ENCODE assay signal across 9 mouse cellular contexts in the genomic region with DNA sequence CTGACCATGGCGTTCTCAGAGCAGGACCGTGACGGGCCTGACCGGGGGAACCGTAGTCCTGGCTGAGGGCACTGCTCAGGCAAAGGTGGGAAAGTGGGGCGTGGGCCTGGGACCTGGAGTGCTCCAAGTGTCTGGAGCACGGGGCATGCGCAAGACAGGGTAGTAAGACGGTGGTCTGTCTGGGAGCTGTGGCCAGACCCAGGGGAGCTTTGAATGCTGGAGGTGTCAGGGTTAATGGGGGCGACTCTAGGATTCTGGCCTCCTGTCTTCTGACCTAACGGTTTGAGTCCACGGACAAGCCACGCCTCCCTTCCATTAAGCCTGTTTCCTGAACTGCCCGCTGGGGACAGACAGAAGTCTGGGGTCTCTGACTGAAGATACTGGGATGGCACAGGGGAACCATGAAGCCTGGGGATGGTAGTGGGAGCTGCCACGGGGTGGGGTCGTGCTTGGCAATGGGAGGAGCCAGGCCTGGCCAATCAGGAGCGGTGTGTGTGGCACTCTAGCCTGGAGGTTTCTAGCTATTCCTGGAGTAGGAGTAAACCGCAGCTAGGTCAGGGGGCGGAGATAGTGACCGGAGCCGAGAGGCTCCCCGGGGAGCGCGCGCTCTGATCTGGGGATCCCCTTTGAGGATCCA. TPM values are rescaled to one million over a fixed set of nuclear protein-coding genes. Genes with fewer than 3 reads are reported as not detected.
DNase-seq lines count a peak whose midpoint lies in the region; ATAC-seq and TF ChIP-seq lines count a peak whose summit lies in the region.
"Had no signal": no experiment of that assay in that cellular context is flagged by ENCODE, and none has a peak within 500 bp of the region (broad histone marks: within the 10 kb centered on the region; RNA-seq: fewer than 3 reads in every experiment).

No protein-coding gene starts in this region.

- TF ChIP-seq POLR2A in liver, adult 2 months (IDR thresholded peaks at IDR 0.05; ENCODE audit: extremely low read depth, insufficient read depth, low read length): 0 out of 2 replicates have a peak, but pooled peaks have one; percentile 15
- TF ChIP-seq POLR2A in testis, adult 2 months (IDR thresholded peaks at IDR 0.05; ENCODE audit: control insufficient read depth, low read depth, low read length): no peak

- H3K4me3 ChIP-seq in forebrain, postnatal 0 days (ENCODE audit: low read depth, low read length): peak overlapping the region; percentile 69
- peak overlapping the region; percentile 59 for H3K4me3 ChIP-seq in hindbrain, embryonic 12.5 days
- peak overlapping the region; percentile 37 for H3K4me3 ChIP-seq in liver, adult 2 months (ENCODE audit: insufficient read depth, low read depth, low read length)
- H3K4me3 ChIP-seq in midbrain, postnatal 0 days (ENCODE audit: low read depth, low read length): peak overlapping the region; percentile 77
- H3K4me3 ChIP-seq in testis, adult 2 months (ENCODE audit: control insufficient read depth, low read depth, low read length): peak overlapping the region; percentile 82

- no peak for TF ChIP-seq CTCF in forebrain, postnatal 0 days (IDR thresholded peaks at IDR 0.05; ENCODE audit: low read depth)
- no peak for TF ChIP-seq CTCF in liver, adult 2 months (IDR thresholded peaks at IDR 0.05; ENCODE audit: low read depth, low read length)
- peak; percentile 9; the same call in 1 of the 2 replicates for TF ChIP-seq CTCF in midbrain, postnatal 0 days (IDR thresholded peaks at IDR 0.05)
- TF ChIP-seq CTCF in testis, adult 2 months (IDR thresholded peaks at IDR 0.05; ENCODE audit: control insufficient read depth, insufficient read depth, insufficient replicate concordance, low read depth, low read length): no peak

- no peaks in the 10 kb centered on the region for H3K36me3 ChIP-seq in forebrain, postnatal 0 days (ENCODE audit: insufficient read depth)
- no peaks in the 10 kb centered on the region for H3K36me3 ChIP-seq in hindbrain, embryonic 12.5 days
- no peaks in the 10 kb centered on the region for H3K36me3 ChIP-seq in liver, adult 2 months (ENCODE audit: control insufficient read depth, insufficient read depth, low read length)
- no peaks in the 10 kb centered on the region; the same call in 1 of the 2 replicates for H3K36me3 ChIP-seq in midbrain, postnatal 0 days (ENCODE audit: insufficient read depth, low read length)
- no peaks in the 10 kb centered on the region for H3K36me3 ChIP-seq in testis, adult 2 months (ENCODE audit: control insufficient read depth, insufficient read depth, low read length)

- H3K4me1 ChIP-seq in forebrain, postnatal 0 days (ENCODE audit: insufficient read depth): peaks cover 12% of the 10 kb centered on the region
- H3K4me1 ChIP-seq in hindbrain, embryonic 12.5 days: peaks cover 29% of the 10 kb centered on the region
- peaks cover 16% of the 10 kb centered on the region for H3K4me1 ChIP-seq in liver, adult 2 months (ENCODE audit: control insufficient read depth, insufficient read depth, low read length)
- peaks cover 13% of the 10 kb centered on the region for H3K4me1 ChIP-seq in midbrain, postnatal 0 days (ENCODE audit: insufficient read depth, low read length)
- H3K4me1 ChIP-seq in testis, adult 2 months (ENCODE audit: control insufficient read depth, insufficient read depth, low read length): peaks cover 39% of the 10 kb centered on the region

- 0 out of 2 replicates have a peak, but pooled peaks have one; percentile 19 for ATAC-seq in forebrain, postnatal 0 days
- ATAC-seq in hindbrain, embryonic 12.5 days (ENCODE audit: low FRiP score): peak; percentile 27; the same call in 1 of the 2 replicates
- ATAC-seq in midbrain, postnatal 0 days (ENCODE audit: low FRiP score): peak; percentile 47; the same call in 1 of the 2 replicates

- WGBS in forebrain, postnatal 0 days: 13% methylated on average over 25 of the region's 25 CpGs
- WGBS in hindbrain, embryonic 12.5 days: 8% methylated on average over 25 of the region's 25 CpGs
- 2% methylated on average over 25 of the region's 25 CpGs for WGBS in liver, adult 2 months
- WGBS in midbrain, postnatal 0 days: 11% methylated on average over 25 of the region's 25 CpGs

- peak; percentile 43 to 47 for DNase-seq in right cerebral cortex, adult 2 months (ENCODE audit: low spot score in 2 of 2)
- no peak for DNase-seq in right cerebral cortex, postnatal 14 days
- DNase-seq in c-Kit-positive CD71-positive TER-119-positive erythroid progenitor cells, embryonic 14.5 days (ENCODE audit: low spot score): peak; percentile 77
- DNase-seq in forebrain, postnatal 0 days: no peak
- DNase-seq in liver, adult 2 months (ENCODE audit: extremely low read depth, low read depth, low spot score): peak; percentile 88
- peak; percentile 54 for DNase-seq in midbrain, postnatal 0 days (ENCODE audit: low spot score)

- no peaks in the 10 kb centered on the region for H3K9me3 ChIP-seq in forebrain, postnatal 0 days (ENCODE audit: low read length)
- H3K9me3 ChIP-seq in hindbrain, embryonic 12.5 days (replicated peaks): no peaks in the 10 kb centered on the region
- no peaks in the 10 kb centered on the region for H3K9me3 ChIP-seq in midbrain, postnatal 0 days (ENCODE audit: low read length)

- H3K4me2 ChIP-seq in forebrain, postnatal 0 days (ENCODE audit: low read depth): peak overlapping the region; percentile 88
- H3K4me2 ChIP-seq in hindbrain, embryonic 12.5 days (replicated peaks): peak overlapping the region; percentile 73
- H3K4me2 ChIP-seq in midbrain, postnatal 0 days (ENCODE audit: low read depth, low read length, poor library complexity, severe bottlenecking): peak overlapping the region; percentile 80

- H3K9ac ChIP-seq in forebrain, postnatal 0 days: no peak overlapping the region
- H3K9ac ChIP-seq in hindbrain, embryonic 12.5 days: 0 out of 2 replicates have a peak overlapping the region, but pooled peaks have one; percentile 19
- peak overlapping the region; percentile 63 for H3K9ac ChIP-seq in liver, adult 2 months (ENCODE audit: low read depth, low read length)
- H3K9ac ChIP-seq in midbrain, postnatal 0 days (replicated peaks; ENCODE audit: low read length, poor library complexity, severe bottlenecking): peak overlapping the region; percentile 36

- no peak overlapping the region for H3K27ac ChIP-seq in forebrain, postnatal 0 days (ENCODE audit: low read depth, low read length)
- H3K27ac ChIP-seq in hindbrain, embryonic 12.5 days: no peak overlapping the region
- H3K27ac ChIP-seq in liver, adult 2 months (replicated peaks; ENCODE audit: insufficient read depth, low read depth, low read length): peak overlapping the region; percentile 88
- H3K27ac ChIP-seq in midbrain, postnatal 0 days (ENCODE audit: low read depth, low read length): no peak overlapping the region
- peak overlapping the region; percentile 90 for H3K27ac ChIP-seq in testis, adult 2 months (ENCODE audit: control insufficient read depth, insufficient read depth, low read depth, low read length)

- H3K79me2 ChIP-seq in liver, adult 2 months (ENCODE audit: control insufficient read depth, insufficient read depth, low read length): no peaks in the 10 kb centered on the region; the same call in 1 of the 2 replicates

- H3K27me3 ChIP-seq in forebrain, postnatal 0 days (ENCODE audit: insufficient read depth, low read length): no peaks in the 10 kb centered on the region
- peaks cover 17% of the 10 kb centered on the region; the same call in 1 of the 2 replicates for H3K27me3 ChIP-seq in hindbrain, embryonic 12.5 days
- no peaks in the 10 kb centered on the region for H3K27me3 ChIP-seq in liver, adult 2 months (ENCODE audit: control insufficient read depth, insufficient read depth, low read length)
- no peaks in the 10 kb centered on the region for H3K27me3 ChIP-seq in midbrain, postnatal 0 days (ENCODE audit: insufficient read depth, low read length)
- H3K27me3 ChIP-seq in testis, adult 2 months (ENCODE audit: control insufficient read depth, insufficient read depth, low read length): peaks cover 2% of the 10 kb centered on the region; the same call in 1 of the 2 replicates

RNA-seq across cellular contexts. Expression of a gene that starts 8.8 kb away (rescaled TPM):
- 65.3 and 72.9 TPM in 2 replicates for total RNA-seq in forebrain, postnatal 0 days (2014; rRNA removed)
- 34.8 and 42.3 TPM in 2 replicates for polyA plus RNA-seq in forebrain, postnatal 0 days (2015; fragmentation: Nextera tagmentation; extraction: Ambion mirVana)
- polyA plus RNA-seq in hindbrain, embryonic 12.5 days (2016; fragmentation: Nextera tagmentation; extraction: Ambion mirVana): 13.5 and 14.3 TPM in 2 replicates
- total RNA-seq in liver, adult 2 months (2014; rRNA removed): 38.0 and 45.6 TPM in 2 replicates
- 90.0 and 134 TPM in 2 replicates for polyA plus RNA-seq in liver, adult 2 months (2012; rRNA removed)
- total RNA-seq in midbrain, postnatal 0 days (2014; rRNA removed): 113 and 166 TPM in 2 replicates
- polyA plus RNA-seq in midbrain, postnatal 0 days (2015; fragmentation: Nextera tagmentation; extraction: Ambion mirVana): 42.1 and 45.2 TPM in 2 replicates
- 17.6 and 24.7 TPM in 2 replicates for polyA plus RNA-seq in testis, adult 2 months (2012; rRNA removed)

RNA-seq across cellular contexts. Expression of a gene that starts 13.3 kb away (rescaled TPM):
- 114 and 123 TPM in 2 replicates for total RNA-seq in forebrain, postnatal 0 days (2014; rRNA removed)
- polyA plus RNA-seq in forebrain, postnatal 0 days (2015; fragmentation: Nextera tagmentation; extraction: Ambion mirVana): 119 and 123 TPM in 2 replicates
- 40.4 and 43.2 TPM in 2 replicates for polyA plus RNA-seq in hindbrain, embryonic 12.5 days (2016; fragmentation: Nextera tagmentation; extraction: Ambion mirVana)
- 0.47 and 1.4 TPM in 2 replicates for total RNA-seq in liver, adult 2 months (2014; rRNA removed)
- polyA plus RNA-seq in liver, adult 2 months (2012; rRNA removed): 0.26 and 0.34 TPM in 2 replicates
- total RNA-seq in midbrain, postnatal 0 days (2014; rRNA removed): 99.6 and 107 TPM in 2 replicates
- polyA plus RNA-seq in midbrain, postnatal 0 days (2015; fragmentation: Nextera tagmentation; extraction: Ambion mirVana): 114 and 133 TPM in 2 replicates
- polyA plus RNA-seq in testis, adult 2 months (2012; rRNA removed): 172 and 177 TPM in 2 replicates

RNA-seq across cellular contexts. Expression of a gene that starts 21.4 kb away (rescaled TPM):
- total RNA-seq in forebrain, postnatal 0 days (2014; rRNA removed): 32.4 and 35.5 TPM in 2 replicates
- 31.3 and 33.2 TPM in 2 replicates for polyA plus RNA-seq in forebrain, postnatal 0 days (2015; fragmentation: Nextera tagmentation; extraction: Ambion mirVana)
- polyA plus RNA-seq in hindbrain, embryonic 12.5 days (2016; fragmentation: Nextera tagmentation; extraction: Ambion mirVana): 21.5 and 22.9 TPM in 2 replicates
- 0.74 and 1.2 TPM in 2 replicates for total RNA-seq in liver, adult 2 months (2014; rRNA removed)
- polyA plus RNA-seq in liver, adult 2 months (2012; rRNA removed): 2.2 and 2.5 TPM in 2 replicates
- total RNA-seq in midbrain, postnatal 0 days (2014; rRNA removed): 50.9 and 51.1 TPM in 2 replicates
- polyA plus RNA-seq in midbrain, postnatal 0 days (2015; fragmentation: Nextera tagmentation; extraction: Ambion mirVana): 38.0 and 38.6 TPM in 2 replicates
- 1.4 and 1.6 TPM in 2 replicates for polyA plus RNA-seq in testis, adult 2 months (2012; rRNA removed)

RNA-seq across cellular contexts. Expression of a gene that starts 32.8 kb away (rescaled TPM):
- total RNA-seq in forebrain, postnatal 0 days (2014; rRNA removed): 0.38 and 1.0 TPM in 2 replicates
- polyA plus RNA-seq in forebrain, postnatal 0 days (2015; fragmentation: Nextera tagmentation; extraction: Ambion mirVana): 0.26 and 0.45 TPM in 2 replicates
- polyA plus RNA-seq in hindbrain, embryonic 12.5 days (2016; fragmentation: Nextera tagmentation; extraction: Ambion mirVana): 0.31 and 0.56 TPM in 2 replicates
- total RNA-seq in liver, adult 2 months (2014; rRNA removed): not detected in 2 replicates
- not detected in 2 replicates for polyA plus RNA-seq in liver, adult 2 months (2012; rRNA removed)
- total RNA-seq in midbrain, postnatal 0 days (2014; rRNA removed): 0.16 and 0.33 TPM in 2 replicates
- polyA plus RNA-seq in midbrain, postnatal 0 days (2015; fragmentation: Nextera tagmentation; extraction: Ambion mirVana): 0.69 and 0.82 TPM in 2 replicates
- 2.2 and 2.3 TPM in 2 replicates for polyA plus RNA-seq in testis, adult 2 months (2012; rRNA removed)
- polyA plus RNA-seq: gonadal fat pad, adult 2 months had no signal

RNA-seq across cellular contexts. Expression of a gene that starts 33.7 kb away (rescaled TPM):
- 6.4 and 11.8 TPM in 2 replicates for total RNA-seq in forebrain, postnatal 0 days (2014; rRNA removed)
- polyA plus RNA-seq in forebrain, postnatal 0 days (2015; fragmentation: Nextera tagmentation; extraction: Ambion mirVana): 5.6 and 8.2 TPM in 2 replicates
- polyA plus RNA-seq in hindbrain, embryonic 12.5 days (2016; fragmentation: Nextera tagmentation; extraction: Ambion mirVana): 4.2 and 5.0 TPM in 2 replicates
- total RNA-seq in liver, adult 2 months (2014; rRNA removed): not detected in 2 replicates
- polyA plus RNA-seq in liver, adult 2 months (2012; rRNA removed): not detected in 2 replicates
- total RNA-seq in midbrain, postnatal 0 days (2014; rRNA removed): 19.3 and 20.0 TPM in 2 replicates
- polyA plus RNA-seq in midbrain, postnatal 0 days (2015; fragmentation: Nextera tagmentation; extraction: Ambion mirVana): 16.5 and 26.5 TPM in 2 replicates
- polyA plus RNA-seq in testis, adult 2 months (2012; rRNA removed): 39.7 and 47.8 TPM in 2 replicates

Comparison
In these comparisons a context has a peak if more than half of its experiments do, and no peak if none do; other contexts are left out.
1. DNase-seq: peak in right cerebral cortex, adult 2 months (2 of 2), c-Kit-positive CD71-positive TER-119-positive erythroid progenitor cells, embryonic 14.5 days (single experiment), liver, adult 2 months (single experiment) and midbrain, postnatal 0 days (single experiment); none in right cerebral cortex, postnatal 14 days (single experiment) and forebrain, postnatal 0 days (single experiment).
2. H3K27ac ChIP-seq: peak in liver, adult 2 months (single experiment) and testis, adult 2 months (single experiment); none in forebrain, postnatal 0 days (single experiment), hindbrain, embryonic 12.5 days (single experiment) and midbrain, postnatal 0 days (single experiment).
3. RNA of a gene that starts 13.3 kb away (polyA plus RNA-seq): 172 to 177 TPM in testis, adult 2 months, 119 to 123 TPM in forebrain, postnatal 0 days, 114 to 133 TPM in midbrain, postnatal 0 days and 40.4 to 43.2 TPM in hindbrain, embryonic 12.5 days; 0.26 to 0.34 TPM in liver, adult 2 months; every median in the first group is over 10 times any median in the second.
4. Peak in every context shown above with its lines, with median percentiles within 50 percentile points of each other: ATAC-seq, H3K4me2 ChIP-seq and H3K4me3 ChIP-seq.